Mouse (Mus musculus) lung, postnatal 4 days (tissue): Measurements from ENCODE around the gene 4921524J17Rik.
A peak's percentile ranks its signal among the peaks of the same experiment; 100 is the strongest.

Source experiments
- DNase-seq, 2 experiments: peaks; one replicate each; pipeline ENCODE4 v3.0.0; 2021

The 4921524J17Rik gene

GRCm38 (mm10) chr8:85379142-85379781 lies 53.4 kb downstream of the 4921524J17Rik start:
- DNase-seq: peak; percentile 71 to 74

- DNase-seq: no peak
Measured at GRCm38 (mm10) chr8:85376516-85376915, 56.1 kb downstream of the 4921524J17Rik start.

- DNase-seq: no peak
Measured at GRCm38 (mm10) chr8:85374286-85374685, 58.3 kb downstream of the 4921524J17Rik start.

GRCm38 (mm10) chr8:85373435-85374039 lies 59.1 kb downstream of the 4921524J17Rik start:
- DNase-seq: no peak

GRCm38 (mm10) chr8:85372465-85372839 lies 60.2 kb downstream of the 4921524J17Rik start:
- DNase-seq: no peak

- DNase-seq: no peak
Measured at GRCm38 (mm10) chr8:85371736-85372464, 60.7 kb downstream of the 4921524J17Rik start.

- no peak for DNase-seq
Measured at GRCm38 (mm10) chr8:85365176-85365575, 67.5 kb downstream of the 4921524J17Rik start.

- no peak for DNase-seq
Measured at GRCm38 (mm10) chr8:85364628-85365027, 68.0 kb downstream of the 4921524J17Rik start.

GRCm38 (mm10) chr8:85363406-85363805 lies 69.2 kb downstream of the 4921524J17Rik start:
- DNase-seq: no peak

GRCm38 (mm10) chr8:85362211-85362610 lies 70.4 kb downstream of the 4921524J17Rik start:
- no peak for DNase-seq
